Mouse (Mus musculus): ENCODE results near the gene Pex16. TPM values are rescaled to one million over a fixed set of nuclear protein-coding genes. Genes with fewer than 3 reads are reported as not detected.

The Pex16 gene
- polyA plus RNA-seq (2016; fragmentation: Nextera tagmentation; extraction: Ambion mirVana) = 26.5 and 28.7 TPM in 2 replicates

- peak; percentile 41 for ATAC-seq (ENCODE audit: low FRiP score, low read depth)
- H3K27ac ChIP-seq = peak within 1 kb of the TSS; percentile 48
- peak within 1 kb of the TSS; percentile 91 for H3K4me2 ChIP-seq (replicated peaks)
- no peaks in the 10 kb centered on the region for H3K9me3 ChIP-seq
- H3K4me1 ChIP-seq = peaks cover 42% of the 10 kb centered on the region
- peak within 1 kb of the TSS; percentile 71 for H3K4me3 ChIP-seq
- peaks cover 25% of the 10 kb centered on the region for H3K36me3 ChIP-seq
- WGBS = 3% methylated on average over 16 of the region's 16 CpGs
- peaks cover 24% of the 10 kb centered on the region for H3K27me3 ChIP-seq (replicated peaks)
- H3K9ac ChIP-seq = peak within 1 kb of the TSS; percentile 67
These were observed at the start of gene Pex16, which contains the start of gene Large2 for GRCm38 (mm10) chr2:92374514-92374913. TSS of gene Pex16 (plus strand) at chr2:92374676. TSS of gene Large2 (minus strand) at chr2:92374869.

GRCm38 (mm10) chr2:92325676-92326075, 48.8 kb upstream of the Pex16 start:
- Histone ChIP-seq H3K4me3 (no peak overlapping the region), H3K27me3 (replicated peaks) (no peaks in the 10 kb centered on the region), H3K36me3 (peaks cover 42% of the 10 kb centered on the region), H3K4me1 (no peaks in the 10 kb centered on the region), H3K9me3 (no peaks in the 10 kb centered on the region), H3K9ac (no peak overlapping the region), H3K27ac (no peak overlapping the region), H3K4me2 (replicated peaks) (no peak overlapping the region)
- WGBS = 82% methylated on average over 7 of the region's 7 CpGs
- ATAC-seq (ENCODE audit: low FRiP score, low read depth) = no peak

- Histone ChIP-seq H3K9ac (no peak overlapping the region), H3K27ac (no peak overlapping the region), H3K27me3 (replicated peaks) (no peaks in the 10 kb centered on the region), H3K9me3 (no peaks in the 10 kb centered on the region), H3K36me3 (peaks cover 46% of the 10 kb centered on the region), H3K4me2 (replicated peaks) (no peak overlapping the region), H3K4me1 (no peaks in the 10 kb centered on the region), H3K4me3 (no peak overlapping the region)
- 81% methylated on average over 1 of the region's 1 CpGs for WGBS
- ATAC-seq (ENCODE audit: low FRiP score, low read depth) = no peak
These were observed 48.3 kb upstream of the Pex16 start for GRCm38 (mm10) chr2:92326221-92326620.

GRCm38 (mm10) chr2:92327601-92328000, 46.9 kb upstream of the Pex16 start:
- Histone ChIP-seq H3K27me3 (replicated peaks) (no peaks in the 10 kb centered on the region), H3K27ac (no peak overlapping the region), H3K4me2 (replicated peaks) (no peak overlapping the region), H3K4me3 (no peak overlapping the region), H3K9me3 (no peaks in the 10 kb centered on the region), H3K36me3 (peaks cover 45% of the 10 kb centered on the region), H3K9ac (no peak overlapping the region), H3K4me1 (no peaks in the 10 kb centered on the region)
- WGBS = 94% methylated on average over 4 of the region's 4 CpGs
- no peak for ATAC-seq (ENCODE audit: low FRiP score, low read depth)

- Histone ChIP-seq H3K36me3 (peaks cover 43% of the 10 kb centered on the region), H3K4me1 (no peaks in the 10 kb centered on the region), H3K9me3 (no peaks in the 10 kb centered on the region), H3K27ac (no peak overlapping the region), H3K9ac (no peak overlapping the region), H3K27me3 (replicated peaks) (no peaks in the 10 kb centered on the region), H3K4me2 (replicated peaks) (no peak overlapping the region), H3K4me3 (no peak overlapping the region)
- 92% methylated on average over 8 of the region's 8 CpGs for WGBS
- ATAC-seq (ENCODE audit: low FRiP score, low read depth) = no peak
These were observed 46.3 kb upstream of the Pex16 start for GRCm38 (mm10) chr2:92328206-92328605.

GRCm38 (mm10) chr2:92330840-92331239, 43.6 kb upstream of the Pex16 start:
- ATAC-seq (ENCODE audit: low FRiP score, low read depth) = no peak
- Histone ChIP-seq H3K9me3 (no peaks in the 10 kb centered on the region), H3K36me3 (peaks cover 52% of the 10 kb centered on the region), H3K27me3 (replicated peaks) (no peaks in the 10 kb centered on the region), H3K4me3 (no peak overlapping the region), H3K4me2 (replicated peaks) (no peak overlapping the region), H3K4me1 (no peaks in the 10 kb centered on the region), H3K9ac (no peak overlapping the region), H3K27ac (no peak overlapping the region)
- WGBS = 44% methylated on average over 2 of the region's 2 CpGs

GRCm38 (mm10) chr2:92331410-92331809, 43.1 kb upstream of the Pex16 start:
- Histone ChIP-seq H3K4me3 (no peak overlapping the region), H3K36me3 (peaks cover 53% of the 10 kb centered on the region), H3K4me1 (no peaks in the 10 kb centered on the region), H3K27ac (no peak overlapping the region), H3K27me3 (replicated peaks) (no peaks in the 10 kb centered on the region), H3K9me3 (no peaks in the 10 kb centered on the region), H3K9ac (no peak overlapping the region), H3K4me2 (replicated peaks) (no peak overlapping the region)
- ATAC-seq (ENCODE audit: low FRiP score, low read depth) = no peak
- 87% methylated on average over 2 of the region's 2 CpGs for WGBS

- no peaks in the 10 kb centered on the region for H3K9me3 ChIP-seq
- no peaks in the 10 kb centered on the region for H3K27me3 ChIP-seq (replicated peaks)
- H3K27ac ChIP-seq = no peak overlapping the region
- H3K4me2 ChIP-seq (replicated peaks) = no peak overlapping the region
- H3K4me3 ChIP-seq = no peak overlapping the region
- 94% methylated on average over 2 of the region's 2 CpGs for WGBS
- H3K36me3 ChIP-seq = peaks cover 53% of the 10 kb centered on the region
- no peak for ATAC-seq (ENCODE audit: low FRiP score, low read depth)
- no peak overlapping the region for H3K9ac ChIP-seq
- no peaks in the 10 kb centered on the region for H3K4me1 ChIP-seq
These were observed 42.6 kb upstream of the Pex16 start for GRCm38 (mm10) chr2:92331871-92332270.

GRCm38 (mm10) chr2:92342418-92342817, 32.1 kb upstream of the Pex16 start:
- Histone ChIP-seq H3K36me3 (peaks cover 30% of the 10 kb centered on the region), H3K27me3 (replicated peaks) (no peaks in the 10 kb centered on the region)
- ATAC-seq (ENCODE audit: low FRiP score, low read depth) = no peak

GRCm38 (mm10) chr2:92347191-92347590, 27.3 kb upstream of the Pex16 start:
- 90% methylated on average over 2 of the region's 2 CpGs for WGBS
- ATAC-seq (ENCODE audit: low FRiP score, low read depth) = no peak
- Histone ChIP-seq H3K4me3 (no peak overlapping the region), H3K27ac (no peak overlapping the region), H3K9ac (no peak overlapping the region), H3K4me2 (replicated peaks) (no peak overlapping the region), H3K9me3 (no peaks in the 10 kb centered on the region), H3K27me3 (replicated peaks) (no peaks in the 10 kb centered on the region), H3K4me1 (no peaks in the 10 kb centered on the region), H3K36me3 (peaks cover 61% of the 10 kb centered on the region)

More at GRCm38 (mm10) chr2:92342418-92342817, 32.1 kb upstream of the Pex16 start:
- H3K4me1 ChIP-seq = no peaks in the 10 kb centered on the region
- H3K9ac ChIP-seq = no peak overlapping the region
- no peaks in the 10 kb centered on the region for H3K9me3 ChIP-seq
- H3K27ac ChIP-seq = no peak overlapping the region
- H3K4me2 ChIP-seq (replicated peaks) = no peak overlapping the region
- H3K4me3 ChIP-seq = no peak overlapping the region

GRCm38 (mm10) chr2:92349589-92350425, 24.7 kb upstream of the Pex16 start:
- ATAC-seq (ENCODE audit: low FRiP score, low read depth) = no peak
- no peaks in the 10 kb centered on the region for H3K27me3 ChIP-seq (replicated peaks)
- 75% methylated on average over 6 of the region's 6 CpGs for WGBS

GRCm38 (mm10) chr2:92350686-92351085, 23.8 kb upstream of the Pex16 start:
- Histone ChIP-seq H3K4me3 (no peak overlapping the region), H3K4me1 (no peaks in the 10 kb centered on the region), H3K4me2 (replicated peaks) (no peak overlapping the region), H3K36me3 (peaks cover 55% of the 10 kb centered on the region), H3K9me3 (no peaks in the 10 kb centered on the region), H3K27me3 (replicated peaks) (no peaks in the 10 kb centered on the region), H3K9ac (no peak overlapping the region), H3K27ac (no peak overlapping the region)
- 72% methylated on average over 5 of the region's 5 CpGs for WGBS
- no peak for ATAC-seq (ENCODE audit: low FRiP score, low read depth)

More at GRCm38 (mm10) chr2:92349589-92350425, 24.7 kb upstream of the Pex16 start:
- Histone ChIP-seq H3K9me3 (no peaks in the 10 kb centered on the region), H3K36me3 (peaks cover 63% of the 10 kb centered on the region), H3K4me2 (replicated peaks) (no peak overlapping the region), H3K27ac (no peak overlapping the region), H3K4me3 (no peak overlapping the region), H3K9ac (no peak overlapping the region), H3K4me1 (no peaks in the 10 kb centered on the region)

- Histone ChIP-seq H3K9ac (no peak overlapping the region), H3K27me3 (replicated peaks) (no peaks in the 10 kb centered on the region), H3K4me1 (no peaks in the 10 kb centered on the region), H3K36me3 (peaks cover 57% of the 10 kb centered on the region), H3K27ac (no peak overlapping the region), H3K4me2 (replicated peaks) (no peak overlapping the region), H3K4me3 (no peak overlapping the region), H3K9me3 (no peaks in the 10 kb centered on the region)
- ATAC-seq (ENCODE audit: low FRiP score, low read depth) = no peak
- 48% methylated on average over 5 of the region's 5 CpGs for WGBS
These were observed 21.1 kb upstream of the Pex16 start for GRCm38 (mm10) chr2:92353402-92353801.

All from neural tube, embryonic 12.5 days (tissue).